Mouse (Mus musculus) limb, embryonic 11.5 days (tissue): ENCODE data around the gene Fam193a. TPM values are rescaled to one million over a fixed set of nuclear protein-coding genes. Genes with fewer than 3 reads are reported as not detected.

ENCODE experiments used
- ATAC-seq: fragments of 200-750 bp; cut with Nextera tagmentation; 2 replicates; pipeline ENCODE4 v1.8.0; 2017; ENCODE audit warnings: low read depth; ENCODE audit not compliant: insufficient number of reproducible peaks, low FRiP score, low TSS enrichment
- DNase-seq: peaks from one replicate; pipeline ENCODE4 v3.0.0-alpha.2; 2015; ENCODE audit warnings: low spot score
- H3K27ac ChIP-seq: fragments of 300-500 bp; sonication (generic); replicated peaks from 2 replicates; pipeline ENCODE4 v1.5.1; 2014; ENCODE audit warnings: low read depth, mild to moderate bottlenecking, low read length
- H3K27me3 ChIP-seq: fragments of 300-500 bp; sonication (generic); 2 replicates; pipeline ENCODE4 v1.6.1; 2014; ENCODE audit warnings: mild to moderate bottlenecking, low read length, mixed read lengths; ENCODE audit not compliant: control insufficient read depth, insufficient read depth
- H3K36me3 ChIP-seq: fragments of 300-500 bp; sonication (generic); 2 replicates; pipeline ENCODE4 v1.6.1; 2014; ENCODE audit warnings: mild to moderate bottlenecking, low read length, moderate library complexity, mixed read lengths; ENCODE audit not compliant: control insufficient read depth, insufficient read depth
- H3K4me1 ChIP-seq: fragments of 300-500 bp; sonication (generic); 2 replicates; pipeline ENCODE4 v1.6.1; 2014; ENCODE audit warnings: low read length, mixed read lengths; ENCODE audit not compliant: control insufficient read depth, insufficient read depth
- H3K4me2 ChIP-seq: fragments of 300-500 bp; sonication (generic); 2 replicates; pipeline ENCODE4 v1.6.1; 2014; ENCODE audit warnings: low read depth, mild to moderate bottlenecking, moderate library complexity; ENCODE audit not compliant: severe bottlenecking
- H3K4me3 ChIP-seq: fragments of 300-500 bp; sonication (generic); 2 replicates; pipeline ENCODE4 v1.5.1; 2014; ENCODE audit warnings: low read depth, low read length
- H3K9ac ChIP-seq: fragments of 300-500 bp; sonication (generic); 2 replicates; pipeline ENCODE4 v1.6.1; 2014; ENCODE audit warnings: mild to moderate bottlenecking, low read length
- H3K9me3 ChIP-seq: fragments of 300-500 bp; sonication (generic); 2 replicates; pipeline ENCODE4 v1.6.1; 2016; ENCODE audit warnings: low read length; ENCODE audit not compliant: control insufficient read depth
- WGBS: fragments of 180-500 bp; shearing (Covaris S2); extraction: QIAGEN DNeasy Blood & Tissue Kit; methylation state at CpG from one replicate; pipeline ENCODE4 v1.1.7; 2014; 5-methylcytosine and 5-hydroxymethylcytosine counted together
- polyA plus RNA-seq: library from polyadenylated mRNA; unstranded; fragments of >200 nt; fragmentation: Nextera tagmentation; extraction: Ambion mirVana; gene quantifications from 2 replicates; pipeline ENCODE4 v1.2.1, GENCODE M21; 2014

The Fam193a gene
- polyA plus RNA-seq, 1 experiment from 2014 or later: 15.3 TPM

- 90% methylated on average over 15 of the region's 15 CpGs for WGBS
Observed at GRCm38 (mm10) chr5:34485731-34486130, 116.0 kb downstream of the Fam193a start.

GRCm38 (mm10) chr5:34487320-34488090, 117.8 kb downstream of the Fam193a start:
- Histone ChIP-seq H3K9me3 (no peaks in the 10 kb centered on the region), H3K4me2 (no peak overlapping the region), H3K27me3 (no peaks in the 10 kb centered on the region), H3K36me3 (peaks cover 7% of the 10 kb centered on the region; the same call in 1 of the 2 replicates), H3K9ac (no peak overlapping the region), H3K4me1 (no peaks in the 10 kb centered on the region), H3K27ac (no peak overlapping the region), H3K4me3 (no peak overlapping the region)
- WGBS: 81% methylated on average over 6 of the region's 6 CpGs
- no peak for DNase-seq
- ATAC-seq: no peak

More at GRCm38 (mm10) chr5:34485731-34486130, 116.0 kb downstream of the Fam193a start:
- no peak for ATAC-seq
- Histone ChIP-seq H3K27ac (no peak overlapping the region), H3K36me3 (peaks cover 10% of the 10 kb centered on the region; the same call in 1 of the 2 replicates), H3K9me3 (no peaks in the 10 kb centered on the region), H3K4me3 (no peak overlapping the region), H3K4me1 (no peaks in the 10 kb centered on the region), H3K4me2 (no peak overlapping the region), H3K27me3 (no peaks in the 10 kb centered on the region), H3K9ac (no peak overlapping the region)
- DNase-seq: no peak

GRCm38 (mm10) chr5:34488741-34489417, 119.1 kb downstream of the Fam193a start:
- DNase-seq: no peak
- WGBS: 80% methylated on average over 6 of the region's 6 CpGs
- Histone ChIP-seq H3K4me3 (no peak overlapping the region), H3K4me1 (no peaks in the 10 kb centered on the region), H3K4me2 (no peak overlapping the region), H3K36me3 (peaks cover 7% of the 10 kb centered on the region; the same call in 1 of the 2 replicates), H3K9me3 (no peaks in the 10 kb centered on the region), H3K27me3 (no peaks in the 10 kb centered on the region), H3K27ac (no peak overlapping the region), H3K9ac (no peak overlapping the region)
- no peak for ATAC-seq

- no peak overlapping the region for H3K9ac ChIP-seq
- no peak for DNase-seq
- no peak overlapping the region for H3K4me2 ChIP-seq
- H3K36me3 ChIP-seq: peaks cover 7% of the 10 kb centered on the region; the same call in 1 of the 2 replicates
- H3K27ac ChIP-seq: no peak overlapping the region
- H3K9me3 ChIP-seq: no peaks in the 10 kb centered on the region
- WGBS: 89% methylated on average over 3 of the region's 3 CpGs
- no peaks in the 10 kb centered on the region for H3K4me1 ChIP-seq
- no peaks in the 10 kb centered on the region for H3K27me3 ChIP-seq
- no peak for ATAC-seq
- no peak overlapping the region for H3K4me3 ChIP-seq
Observed at GRCm38 (mm10) chr5:34489418-34489787, 119.7 kb downstream of the Fam193a start.

- ATAC-seq (no peak), DNase-seq (no peak)
- H3K4me3 ChIP-seq: no peak overlapping the region
- H3K27me3 ChIP-seq: no peaks in the 10 kb centered on the region
- H3K4me2 ChIP-seq: no peak overlapping the region
- no peaks in the 10 kb centered on the region for H3K36me3 ChIP-seq
- no peak overlapping the region for H3K9ac ChIP-seq
- H3K27ac ChIP-seq: no peak overlapping the region
- WGBS: 88% methylated on average over 6 of the region's 6 CpGs
- no peaks in the 10 kb centered on the region for H3K9me3 ChIP-seq
- H3K4me1 ChIP-seq: no peaks in the 10 kb centered on the region
Observed at GRCm38 (mm10) chr5:34496745-34497144, 127.0 kb downstream of the Fam193a start.

GRCm38 (mm10) chr5:34500886-34501285, 131.2 kb downstream of the Fam193a start:
- Histone ChIP-seq H3K4me3 (no peak overlapping the region), H3K4me2 (no peak overlapping the region), H3K9me3 (no peaks in the 10 kb centered on the region), H3K27me3 (no peaks in the 10 kb centered on the region), H3K4me1 (no peaks in the 10 kb centered on the region), H3K36me3 (no peaks in the 10 kb centered on the region), H3K27ac (no peak overlapping the region), H3K9ac (no peak overlapping the region)
- no peak for ATAC-seq
- 84% methylated on average over 5 of the region's 5 CpGs for WGBS
- DNase-seq: no peak

- WGBS: 86% methylated on average over 3 of the region's 3 CpGs
- ATAC-seq (no peak), DNase-seq (no peak)
Observed at GRCm38 (mm10) chr5:34501588-34501987, 131.9 kb downstream of the Fam193a start.

GRCm38 (mm10) chr5:34502411-34502810, 132.7 kb downstream of the Fam193a start:
- Histone ChIP-seq H3K9ac (no peak overlapping the region), H3K4me1 (no peaks in the 10 kb centered on the region), H3K36me3 (no peaks in the 10 kb centered on the region), H3K27me3 (no peaks in the 10 kb centered on the region), H3K27ac (no peak overlapping the region), H3K4me2 (no peak overlapping the region), H3K9me3 (no peaks in the 10 kb centered on the region), H3K4me3 (no peak overlapping the region)
- 89% methylated on average over 1 of the region's 1 CpGs for WGBS
- DNase-seq (no peak), ATAC-seq (no peak)

More at GRCm38 (mm10) chr5:34501588-34501987, 131.9 kb downstream of the Fam193a start:
- no peak overlapping the region for H3K4me2 ChIP-seq
- no peaks in the 10 kb centered on the region for H3K9me3 ChIP-seq
- no peak overlapping the region for H3K9ac ChIP-seq
- no peak overlapping the region for H3K27ac ChIP-seq
- H3K36me3 ChIP-seq: no peaks in the 10 kb centered on the region
- no peaks in the 10 kb centered on the region for H3K4me1 ChIP-seq
- H3K4me3 ChIP-seq: no peak overlapping the region
- no peaks in the 10 kb centered on the region for H3K27me3 ChIP-seq
